Mouse (Mus musculus): ENCODE results near the gene Gtf3a. TPM values are rescaled to one million over a fixed set of nuclear protein-coding genes. Genes with fewer than 3 reads are reported as not detected.

Gene Gtf3a
- 77.0 and 84.6 TPM in 2 replicates for polyA plus RNA-seq (2015; fragmentation: Nextera tagmentation; extraction: Ambion mirVana)

GRCm38 (mm10) chr5:146948508-146949088 lies at the start of gene Gtf3a:
Gtf3a (plus strand) TSS chr5:146948657.
- peak within 1 kb of the TSS; percentile 93 for H3K4me2 ChIP-seq
- peak within 1 kb of the TSS; percentile 87 for H3K9ac ChIP-seq
- H3K4me1 ChIP-seq (replicated peaks) = peaks cover 30% of the 10 kb centered on the region
- H3K27me3 ChIP-seq = no peaks in the 10 kb centered on the region
- H3K4me3 ChIP-seq (replicated peaks) = peak within 1 kb of the TSS; percentile 81
- peak within 1 kb of the TSS; percentile 78 for H3K27ac ChIP-seq
- H3K36me3 ChIP-seq = peaks cover 37% of the 10 kb centered on the region
- DNase-seq (peak; percentile 73), ATAC-seq (ENCODE audit: low read depth) (peak; percentile 93)
- under 1% methylated on average over 62 of the region's 62 CpGs for WGBS (ENCODE audit: insufficient replicate concordance)
- H3K9me3 ChIP-seq (replicated peaks) = 0 out of 2 replicates have a peak, but pooled peaks cover 2% of the 10 kb centered on the region

GRCm38 (mm10) chr5:146900331-146900730 lies 48.1 kb upstream of the Gtf3a start:
- ATAC-seq (ENCODE audit: low read depth) (no peak), DNase-seq (no peak)
- Histone ChIP-seq H3K4me1 (replicated peaks) (peaks cover 10% of the 10 kb centered on the region; the same call in 1 of the 2 replicates), H3K36me3 (no peaks in the 10 kb centered on the region), H3K9ac (no peak overlapping the region), H3K27me3 (no peaks in the 10 kb centered on the region), H3K27ac (no peak overlapping the region), H3K4me3 (replicated peaks) (no peak overlapping the region), H3K9me3 (replicated peaks) (no peaks in the 10 kb centered on the region), H3K4me2 (no peak overlapping the region)
- 51% methylated on average over 7 of the region's 7 CpGs for WGBS (ENCODE audit: insufficient replicate concordance)

GRCm38 (mm10) chr5:146901501-146901900 lies 47.0 kb upstream of the Gtf3a start:
- WGBS (ENCODE audit: insufficient replicate concordance) = 69% methylated on average over 2 of the region's 2 CpGs
- H3K9me3 ChIP-seq (replicated peaks) = no peaks in the 10 kb centered on the region
- no peak for ATAC-seq (ENCODE audit: low read depth)
- DNase-seq = no peak
- no peaks in the 10 kb centered on the region for H3K27me3 ChIP-seq
- H3K4me1 ChIP-seq (replicated peaks) = peaks cover 16% of the 10 kb centered on the region; the same call in 1 of the 2 replicates
- H3K9ac ChIP-seq = no peak overlapping the region
- H3K4me3 ChIP-seq (replicated peaks) = no peak overlapping the region
- no peak overlapping the region for H3K27ac ChIP-seq
- H3K4me2 ChIP-seq = no peak overlapping the region
- H3K36me3 ChIP-seq = no peaks in the 10 kb centered on the region

GRCm38 (mm10) chr5:146904404-146904803 lies 44.1 kb upstream of the Gtf3a start:
- no peaks in the 10 kb centered on the region for H3K36me3 ChIP-seq
- ATAC-seq (ENCODE audit: low read depth) (peak; percentile 66), DNase-seq (peak; percentile 57)
- no peak overlapping the region for H3K27ac ChIP-seq
- no peak overlapping the region for H3K9ac ChIP-seq
- peaks cover 9% of the 10 kb centered on the region; the same call in 1 of the 2 replicates for H3K4me1 ChIP-seq (replicated peaks)
- H3K9me3 ChIP-seq (replicated peaks) = no peaks in the 10 kb centered on the region
- H3K4me2 ChIP-seq = no peak overlapping the region
- no peak overlapping the region for H3K4me3 ChIP-seq (replicated peaks)
- H3K27me3 ChIP-seq = no peaks in the 10 kb centered on the region
- WGBS (ENCODE audit: insufficient replicate concordance) = 21% methylated on average over 8 of the region's 8 CpGs

GRCm38 (mm10) chr5:146905486-146906172 lies 42.8 kb upstream of the Gtf3a start:
- WGBS (ENCODE audit: insufficient replicate concordance) = 22% methylated on average over 14 of the region's 14 CpGs
- 0 out of 2 replicates have a peak, but pooled peaks have one; percentile 22 for ATAC-seq (ENCODE audit: low read depth)

GRCm38 (mm10) chr5:146907533-146907932 lies 40.9 kb upstream of the Gtf3a start:
- no peaks in the 10 kb centered on the region for H3K36me3 ChIP-seq
- WGBS (ENCODE audit: insufficient replicate concordance) = 47% methylated on average over 5 of the region's 5 CpGs
- H3K9ac ChIP-seq = no peak overlapping the region
- H3K9me3 ChIP-seq (replicated peaks) = no peaks in the 10 kb centered on the region
- no peak overlapping the region for H3K4me2 ChIP-seq
- H3K4me1 ChIP-seq (replicated peaks) = peaks cover 13% of the 10 kb centered on the region
- no peak overlapping the region for H3K27ac ChIP-seq
- H3K27me3 ChIP-seq = no peaks in the 10 kb centered on the region
- no peak for DNase-seq
- no peak for ATAC-seq (ENCODE audit: low read depth)
- H3K4me3 ChIP-seq (replicated peaks) = no peak overlapping the region

More at GRCm38 (mm10) chr5:146905486-146906172, 42.8 kb upstream of the Gtf3a start:
- Histone ChIP-seq H3K27ac (no peak overlapping the region), H3K36me3 (no peaks in the 10 kb centered on the region), H3K27me3 (no peaks in the 10 kb centered on the region), H3K4me1 (replicated peaks) (peaks cover 9% of the 10 kb centered on the region; the same call in 1 of the 2 replicates), H3K4me3 (replicated peaks) (no peak overlapping the region), H3K9me3 (replicated peaks) (no peaks in the 10 kb centered on the region), H3K9ac (no peak overlapping the region), H3K4me2 (peak overlapping the region; percentile 48)
- peak; percentile 57 for DNase-seq

GRCm38 (mm10) chr5:146908629-146909028 lies 39.8 kb upstream of the Gtf3a start:
- ATAC-seq (ENCODE audit: low read depth) = no peak

GRCm38 (mm10) chr5:146912206-146912605 lies 36.3 kb upstream of the Gtf3a start:
- peak; percentile 76 for ATAC-seq (ENCODE audit: low read depth)

More at GRCm38 (mm10) chr5:146908629-146909028, 39.8 kb upstream of the Gtf3a start:
- Histone ChIP-seq H3K4me2 (no peak overlapping the region), H3K4me1 (replicated peaks) (peaks cover 19% of the 10 kb centered on the region), H3K27ac (no peak overlapping the region), H3K9me3 (replicated peaks) (no peaks in the 10 kb centered on the region), H3K4me3 (replicated peaks) (no peak overlapping the region), H3K9ac (no peak overlapping the region), H3K27me3 (0 out of 2 replicates have a peak, but pooled peaks cover 2% of the 10 kb centered on the region), H3K36me3 (no peaks in the 10 kb centered on the region)
- 41% methylated on average over 11 of the region's 11 CpGs for WGBS (ENCODE audit: insufficient replicate concordance)
- no peak for DNase-seq

GRCm38 (mm10) chr5:146913355-146913754 lies 35.1 kb upstream of the Gtf3a start:
- WGBS (ENCODE audit: insufficient replicate concordance) = 74% methylated on average over 7 of the region's 7 CpGs
- Histone ChIP-seq H3K9me3 (replicated peaks) (no peaks in the 10 kb centered on the region), H3K36me3 (no peaks in the 10 kb centered on the region), H3K27me3 (0 out of 2 replicates have a peak, but pooled peaks cover 2% of the 10 kb centered on the region), H3K27ac (no peak overlapping the region), H3K4me2 (no peak overlapping the region), H3K4me1 (replicated peaks) (peaks cover 16% of the 10 kb centered on the region; the same call in 1 of the 2 replicates), H3K4me3 (replicated peaks) (no peak overlapping the region), H3K9ac (no peak overlapping the region)
- DNase-seq (no peak), ATAC-seq (ENCODE audit: low read depth) (no peak)

More at GRCm38 (mm10) chr5:146912206-146912605, 36.3 kb upstream of the Gtf3a start:
- H3K4me1 ChIP-seq (replicated peaks) = peaks cover 16% of the 10 kb centered on the region; the same call in 1 of the 2 replicates
- H3K9ac ChIP-seq = no peak overlapping the region
- 0 out of 2 replicates have a peak, but pooled peaks cover 2% of the 10 kb centered on the region for H3K27me3 ChIP-seq
- H3K27ac ChIP-seq = peak overlapping the region; percentile 54; the same call in 1 of the 2 replicates
- no peak for DNase-seq
- no peaks in the 10 kb centered on the region for H3K36me3 ChIP-seq
- WGBS (ENCODE audit: insufficient replicate concordance) = 15% methylated on average over 9 of the region's 9 CpGs
- no peak overlapping the region for H3K4me2 ChIP-seq
- no peaks in the 10 kb centered on the region for H3K9me3 ChIP-seq (replicated peaks)
- H3K4me3 ChIP-seq (replicated peaks) = no peak overlapping the region

- no peaks in the 10 kb centered on the region for H3K36me3 ChIP-seq
- 0 out of 2 replicates have a peak, but pooled peaks cover 2% of the 10 kb centered on the region for H3K27me3 ChIP-seq
- no peak overlapping the region for H3K4me3 ChIP-seq (replicated peaks)
- DNase-seq (peak; percentile 27), ATAC-seq (ENCODE audit: low read depth) (peak; percentile 52; the same call in 1 of the 2 replicates)
- no peak overlapping the region for H3K27ac ChIP-seq
- H3K4me1 ChIP-seq (replicated peaks) = peaks cover 13% of the 10 kb centered on the region; the same call in 1 of the 2 replicates
- H3K9me3 ChIP-seq (replicated peaks) = no peaks in the 10 kb centered on the region
- no peak overlapping the region for H3K9ac ChIP-seq
- no peak overlapping the region for H3K4me2 ChIP-seq
- WGBS (ENCODE audit: insufficient replicate concordance) = 20% methylated on average over 9 of the region's 9 CpGs
Measured at GRCm38 (mm10) chr5:146914088-146914766, 34.2 kb upstream of the Gtf3a start.

GRCm38 (mm10) chr5:146916273-146916672 lies 32.2 kb upstream of the Gtf3a start:
- ATAC-seq (ENCODE audit: low read depth) (no peak), DNase-seq (no peak)
- Histone ChIP-seq H3K27ac (no peak overlapping the region), H3K4me3 (replicated peaks) (no peak overlapping the region), H3K4me1 (replicated peaks) (peaks cover 13% of the 10 kb centered on the region; the same call in 1 of the 2 replicates), H3K27me3 (0 out of 2 replicates have a peak, but pooled peaks cover 5% of the 10 kb centered on the region), H3K4me2 (no peak overlapping the region), H3K9me3 (replicated peaks) (no peaks in the 10 kb centered on the region), H3K36me3 (no peaks in the 10 kb centered on the region), H3K9ac (no peak overlapping the region)
- 60% methylated on average over 8 of the region's 8 CpGs for WGBS (ENCODE audit: insufficient replicate concordance)

Measured in liver, embryonic 13.5 days (tissue).